Mouse (Mus musculus): Measurements from ENCODE around the gene Lrrc27.

Lrrc27 gene

GRCm38 (mm10) chr7:139277536-139277935 lies 64.7 kb downstream of the Lrrc27 start:
- no peak for DNase-seq

- no peak for DNase-seq
These were observed 66.8 kb downstream of the Lrrc27 start for GRCm38 (mm10) chr7:139279571-139279970.

GRCm38 (mm10) chr7:139280044-139280443 lies 67.3 kb downstream of the Lrrc27 start:
- no peak for DNase-seq

- DNase-seq: no peak
These were observed 68.4 kb downstream of the Lrrc27 start for GRCm38 (mm10) chr7:139281195-139281594.

DNA sequence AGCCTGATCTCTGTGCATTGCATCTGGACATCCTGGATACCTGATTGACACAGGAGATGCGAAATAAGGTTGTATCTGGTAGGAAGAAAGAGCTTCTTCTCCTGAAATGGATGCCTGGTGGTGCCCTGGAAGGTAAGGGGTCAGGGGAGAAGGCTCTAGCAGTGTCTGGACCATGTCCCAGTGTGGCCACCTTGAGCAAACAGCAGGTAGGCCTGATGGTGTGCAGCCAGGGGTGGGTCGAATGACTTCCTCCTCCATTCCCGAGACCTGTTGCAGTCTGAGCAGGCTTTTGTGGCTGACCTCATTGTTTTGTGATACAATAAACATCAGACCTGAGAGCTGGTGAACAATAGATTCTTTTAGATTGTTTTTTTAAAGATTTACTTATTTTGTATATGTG lies 69.2 kb downstream of the Lrrc27 start:
- no peak for DNase-seq

- DNase-seq: no peak
These were observed 72.6 kb downstream of the Lrrc27 start for GRCm38 (mm10) chr7:139285295-139285943.

- DNase-seq: no peak
These were observed 75.8 kb downstream of the Lrrc27 start for GRCm38 (mm10) chr7:139288540-139288939.
